Mouse (Mus musculus) testis, adult 2 months (tissue): ENCODE data around the gene Gm7138. TPM values are rescaled to one million over a fixed set of nuclear protein-coding genes. Genes with fewer than 3 reads are reported as not detected.
"Not testable (repeated sequence)": the region's sequence is repeated elsewhere in the genome, so short reads cannot be mapped to it uniquely, and the experiment has no call there.

Experiments used
- H3K27ac ChIP-seq: fragments of 200-500 bp; 2 replicates; pipeline ENCODE4 v1.5.1; 2012; ENCODE audit warnings: low read depth, low read length; ENCODE audit not compliant: control insufficient read depth, insufficient read depth
- H3K27me3 ChIP-seq: fragments of 200-500 bp; 2 replicates; pipeline ENCODE4 v1.6.1; 2012; ENCODE audit warnings: mild to moderate bottlenecking, low read length, moderate library complexity; ENCODE audit not compliant: control insufficient read depth, insufficient read depth
- H3K36me3 ChIP-seq: fragments of 200-500 bp; 2 replicates; pipeline ENCODE4 v1.6.1; 2012; ENCODE audit warnings: mild to moderate bottlenecking, low read length; ENCODE audit not compliant: control insufficient read depth, insufficient read depth
- H3K4me1 ChIP-seq: fragments of 200-500 bp; 2 replicates; pipeline ENCODE4 v1.6.1; 2012; ENCODE audit warnings: low read length; ENCODE audit not compliant: control insufficient read depth, insufficient read depth
- H3K4me3 ChIP-seq: fragments of 200-500 bp; 2 replicates; pipeline ENCODE4 v1.5.1; 2012; ENCODE audit warnings: low read depth, mild to moderate bottlenecking, low read length, moderate library complexity, mixed read lengths; ENCODE audit not compliant: control insufficient read depth
- CTCF ChIP-seq: fragments of 200-500 bp; IDR thresholded peaks from 2 replicates; pipeline ENCODE4 v1.5.1; 2012; ENCODE audit warnings: low read depth, mild to moderate bottlenecking, inconsistent platforms, low read length, moderate library complexity; ENCODE audit not compliant: control insufficient read depth, insufficient read depth, insufficient replicate concordance
- POLR2A ChIP-seq: fragments of 200-500 bp; IDR thresholded peaks from 2 replicates; pipeline ENCODE4 v1.6.1; 2012; ENCODE audit warnings: low read depth, mild to moderate bottlenecking, inconsistent platforms, low read length, moderate library complexity; ENCODE audit not compliant: control insufficient read depth
- polyA plus RNA-seq: library from polyadenylated mRNA; depleted of rRNA; stranded (reverse); fragments of >200 nt; gene quantifications from 2 replicates; pipeline ENCODE4 v1.2.3, GENCODE M21; 2012

Gene Gm7138
- polyA plus RNA-seq, 1 experiment = not detected

DNA sequence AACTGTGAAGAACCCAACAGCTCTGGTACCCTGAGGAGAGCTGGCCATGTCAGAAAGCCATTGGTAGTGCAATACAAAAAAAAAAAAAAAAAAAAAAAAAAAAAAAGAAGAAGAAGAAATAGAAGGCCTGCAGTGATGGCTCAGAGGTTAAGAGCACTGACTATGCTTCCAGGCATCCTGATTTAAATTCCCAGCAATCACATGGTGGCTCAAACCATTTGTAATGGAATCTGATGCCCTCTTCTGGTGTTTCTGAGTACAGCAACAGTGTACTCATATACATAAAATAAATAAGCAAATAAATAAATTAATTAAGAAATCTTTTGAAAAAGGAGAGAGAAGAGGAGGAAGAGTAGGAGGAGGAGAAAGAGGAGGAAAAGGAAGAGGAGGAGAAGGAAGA lies 23.3 kb downstream of the Gm7138 start:
- H3K36me3 ChIP-seq = no peaks in the 10 kb centered on the region
- no peak overlapping the region for H3K27ac ChIP-seq
- H3K27me3 ChIP-seq = no peaks in the 10 kb centered on the region
- no peak for TF ChIP-seq POLR2A
- no peak for TF ChIP-seq CTCF
- H3K4me1 ChIP-seq = no peaks in the 10 kb centered on the region
- no peak overlapping the region for H3K4me3 ChIP-seq

- H3K4me3 ChIP-seq, H3K27me3 ChIP-seq, H3K36me3 ChIP-seq, H3K4me1 ChIP-seq, H3K27ac ChIP-seq: not testable (repeated sequence)
These were observed 24.4 kb downstream of the Gm7138 start for GRCm38 (mm10) chr10:77752312-77752711.

- H3K27ac ChIP-seq, H3K4me3 ChIP-seq, H3K27me3 ChIP-seq, H3K4me1 ChIP-seq, H3K36me3 ChIP-seq: not testable (repeated sequence)
These were observed 25.5 kb downstream of the Gm7138 start, which contains the start of gene Gm9736 for GRCm38 (mm10) chr10:77751254-77751653. Gm9736 (minus strand) TSS chr10:77751354.

DNA sequence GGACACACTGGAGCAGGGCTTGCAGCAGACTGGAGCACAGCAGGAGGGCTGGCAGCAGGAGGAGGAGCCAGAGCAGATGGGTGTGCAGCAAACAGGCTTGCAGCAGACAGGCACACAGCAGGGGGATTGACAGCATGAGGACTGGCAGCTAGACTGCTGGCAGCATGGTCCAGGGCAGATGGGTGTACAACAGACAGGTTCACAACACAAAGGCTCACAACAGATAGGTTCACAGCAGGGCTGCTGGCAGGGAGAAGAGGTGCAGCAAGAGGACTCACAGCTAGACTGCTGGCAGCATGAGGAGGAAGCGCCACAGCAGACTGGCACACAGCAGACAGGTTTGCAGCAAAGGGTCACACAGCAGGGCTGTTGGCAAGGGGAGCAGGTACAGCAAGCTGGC lies 26.1 kb downstream of the Gm7138 start:
- not testable (repeated sequence) for H3K27ac ChIP-seq, H3K4me3 ChIP-seq, H3K27me3 ChIP-seq, H3K4me1 ChIP-seq, H3K36me3 ChIP-seq

DNA sequence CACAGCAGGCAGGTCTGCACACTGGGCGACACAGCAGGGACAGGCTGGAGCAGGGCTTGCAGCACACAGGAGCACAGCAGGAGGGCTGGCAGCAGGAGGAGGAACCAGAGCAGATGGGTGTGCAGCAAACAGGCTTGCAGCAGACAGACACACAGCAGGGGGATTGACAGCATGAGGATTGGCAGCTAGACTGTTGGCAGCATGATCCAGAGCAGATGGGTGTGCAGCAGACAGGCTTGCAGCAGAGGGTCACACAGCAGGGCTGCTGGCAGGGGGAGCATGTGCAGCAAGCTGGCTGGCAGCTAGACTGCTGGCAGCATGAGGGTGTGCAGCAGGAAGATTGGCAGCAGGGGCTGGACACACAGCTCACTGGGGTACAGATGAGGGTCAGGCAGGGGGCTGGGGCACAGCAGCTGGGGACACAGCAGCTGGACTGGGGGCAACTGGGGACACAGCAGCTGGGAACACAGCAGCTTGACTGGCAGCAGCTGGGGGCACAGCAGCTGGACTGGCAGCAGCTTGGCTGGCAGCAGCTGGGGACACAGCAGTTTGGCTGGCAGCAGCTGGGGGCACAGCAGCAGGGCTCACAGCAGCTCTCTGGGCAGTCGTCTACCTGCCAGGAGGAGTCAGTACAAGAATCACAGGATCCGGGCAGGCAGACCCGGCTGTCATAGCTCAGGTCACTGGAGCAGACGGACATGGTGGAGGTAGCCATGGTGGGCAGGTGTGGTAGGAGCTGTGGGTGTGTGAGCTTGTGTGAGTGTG lies 34.6 kb downstream of the Gm7138 start, which contains the start of gene Gm18596:
Gm18596 (minus strand) TSS at position 715 of the 765 bp plus-strand sequence.
- H3K36me3 ChIP-seq, H3K27me3 ChIP-seq, H3K4me3 ChIP-seq, H3K4me1 ChIP-seq, H3K27ac ChIP-seq: not testable (repeated sequence)

- Histone ChIP-seq H3K27me3 (no peaks in the 10 kb centered on the region), H3K4me1 (no peaks in the 10 kb centered on the region), H3K27ac (no peak overlapping the region), H3K36me3 (no peaks in the 10 kb centered on the region), H3K4me3 (no peak overlapping the region)
- TF ChIP-seq POLR2A (no peak), CTCF (no peak)
These were observed 37.8 kb downstream of the Gm7138 start for GRCm38 (mm10) chr10:77738929-77739328.

DNA sequence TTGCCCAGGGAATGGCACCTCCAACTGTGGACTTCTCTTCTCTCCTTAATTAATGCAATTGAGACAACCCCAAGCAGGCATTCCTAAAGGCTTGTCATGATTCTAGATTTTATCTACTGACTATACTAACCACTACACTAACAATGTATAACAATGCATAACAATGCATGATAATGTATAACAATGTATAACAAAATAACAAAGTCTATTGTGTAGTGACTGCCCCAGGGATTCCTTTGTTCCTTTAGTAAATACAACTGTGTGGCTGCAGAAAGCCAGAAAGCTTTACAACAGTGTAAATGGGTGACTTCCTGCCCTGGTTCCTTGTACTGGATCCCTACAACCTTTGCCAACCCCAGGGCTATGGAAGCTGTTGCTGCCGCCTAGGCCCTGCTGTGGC lies 40.8 kb downstream of the Gm7138 start:
- TF ChIP-seq CTCF (no peak), POLR2A (no peak)
- H3K27me3 ChIP-seq = no peaks in the 10 kb centered on the region
- H3K27ac ChIP-seq = no peak overlapping the region
- no peaks in the 10 kb centered on the region for H3K4me1 ChIP-seq
- no peaks in the 10 kb centered on the region for H3K36me3 ChIP-seq
- no peak overlapping the region for H3K4me3 ChIP-seq

GRCm38 (mm10) chr10:77729241-77729640 lies 47.5 kb downstream of the Gm7138 start:
- TF ChIP-seq POLR2A (no peak), CTCF (peak; percentile 88)
- no peaks in the 10 kb centered on the region for H3K4me1 ChIP-seq
- H3K4me3 ChIP-seq = no peak overlapping the region
- H3K36me3 ChIP-seq = no peaks in the 10 kb centered on the region
- no peaks in the 10 kb centered on the region for H3K27me3 ChIP-seq
- H3K27ac ChIP-seq = no peak overlapping the region
